Mouse (Mus musculus) brown adipose tissue, adult 24 weeks (tissue): ENCODE results near the gene Sp110. TPM values are rescaled to one million over a fixed set of nuclear protein-coding genes. Genes with fewer than 3 reads are reported as not detected.
"Not testable (repeated sequence)": the region's sequence is repeated elsewhere in the genome, so short reads cannot be mapped to it uniquely, and the experiment has no call there.

ENCODE experiments used
- H3K27ac ChIP-seq: fragments of 200-500 bp; replicated peaks from 2 replicates; pipeline ENCODE4 v1.5.1; 2012; ENCODE audit warnings: low read depth, mild to moderate bottlenecking, low read length
- H3K4me1 ChIP-seq: fragments of 200-500 bp; 2 replicates; pipeline ENCODE4 v1.6.1; 2012; ENCODE audit warnings: low read length, mixed read lengths; ENCODE audit not compliant: control insufficient read depth, insufficient read depth, insufficient read length
- H3K4me3 ChIP-seq: fragments of 200-500 bp; 2 replicates; pipeline ENCODE4 v1.5.1; 2012; ENCODE audit warnings: low read depth, mild to moderate bottlenecking, low read length, moderate library complexity; ENCODE audit not compliant: insufficient read depth
- polyA plus RNA-seq: library from polyadenylated mRNA; stranded (reverse); fragments of >200 nt; gene quantifications from 2 replicates; pipeline ENCODE4 v1.2.4, GENCODE M21; 2012; ENCODE audit not compliant: missing spikeins, insufficient read depth, insufficient read length

Sp110 gene
- polyA plus RNA-seq, 1 experiment = 2.4 TPM

DNA sequence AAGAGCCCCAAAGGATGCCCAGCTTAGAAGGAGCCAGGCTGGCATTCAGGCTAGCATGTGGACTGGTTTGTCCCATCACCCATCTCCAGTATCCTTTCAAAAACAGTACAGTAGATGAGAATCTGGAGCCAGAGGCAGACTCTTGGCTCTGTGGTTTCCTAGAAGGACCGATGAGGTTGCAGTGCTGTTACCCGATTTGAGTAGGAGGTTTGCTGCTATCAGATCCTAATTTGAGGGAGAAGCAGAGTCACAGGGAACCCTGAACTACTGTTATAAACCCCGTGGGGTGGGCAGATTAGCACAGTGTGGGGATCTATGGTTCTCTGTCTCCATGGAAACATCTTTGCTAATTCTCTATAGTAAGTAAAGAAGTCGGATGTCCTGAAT, 18.5 kb downstream of the Sp110 start:
- not testable (repeated sequence) for H3K4me3 ChIP-seq, H3K4me1 ChIP-seq, H3K27ac ChIP-seq

DNA sequence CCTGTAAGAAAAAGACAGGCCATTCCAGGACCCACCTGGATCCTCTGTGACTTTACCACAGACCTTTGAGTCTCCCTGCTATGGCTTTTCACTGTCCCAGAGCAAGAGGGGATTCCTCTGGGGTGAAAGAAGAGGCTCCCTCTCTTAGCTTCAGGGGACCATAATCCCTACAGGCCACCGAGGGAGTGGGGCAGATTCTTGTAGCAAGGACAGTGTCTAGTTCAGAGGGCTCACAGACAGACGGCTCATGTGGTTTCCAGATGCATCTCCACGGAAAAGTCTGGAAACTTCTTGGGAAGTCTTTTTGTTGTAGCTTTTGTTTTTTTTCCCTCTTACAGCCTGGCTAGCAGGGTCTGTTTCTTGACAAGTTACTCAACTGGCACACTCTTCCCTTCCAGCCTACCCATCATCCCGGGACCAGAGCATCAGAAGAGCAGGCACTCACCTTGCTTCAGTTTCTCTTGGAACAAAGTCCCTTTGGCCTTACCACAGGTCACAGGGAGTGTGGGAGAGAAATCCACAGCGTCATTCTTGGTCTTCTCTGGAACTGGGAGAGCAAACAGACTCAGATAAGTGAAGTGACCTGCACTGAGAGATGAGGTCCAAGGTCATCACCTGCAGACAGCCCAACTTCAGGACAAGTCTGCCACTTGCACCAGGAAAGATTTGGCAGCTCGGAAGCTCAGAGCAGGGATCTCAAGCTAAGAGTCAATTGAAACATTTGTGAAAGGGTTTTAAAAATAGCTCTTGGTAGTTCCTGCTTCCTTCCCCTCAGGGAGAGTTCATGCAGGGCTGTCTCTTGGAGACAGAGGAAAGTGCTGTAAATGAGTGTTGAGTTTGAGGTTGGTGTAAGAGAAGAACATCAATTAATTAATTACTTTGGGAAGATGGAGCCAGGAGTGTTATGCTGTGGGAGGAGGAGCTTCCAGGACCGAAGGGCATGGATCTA, 19.1 kb downstream of the Sp110 start:
- not testable (repeated sequence) for H3K4me3 ChIP-seq, H3K4me1 ChIP-seq
- 0 out of 2 replicates have a peak overlapping the region, but pooled peaks have one; percentile 2 for H3K27ac ChIP-seq

DNA sequence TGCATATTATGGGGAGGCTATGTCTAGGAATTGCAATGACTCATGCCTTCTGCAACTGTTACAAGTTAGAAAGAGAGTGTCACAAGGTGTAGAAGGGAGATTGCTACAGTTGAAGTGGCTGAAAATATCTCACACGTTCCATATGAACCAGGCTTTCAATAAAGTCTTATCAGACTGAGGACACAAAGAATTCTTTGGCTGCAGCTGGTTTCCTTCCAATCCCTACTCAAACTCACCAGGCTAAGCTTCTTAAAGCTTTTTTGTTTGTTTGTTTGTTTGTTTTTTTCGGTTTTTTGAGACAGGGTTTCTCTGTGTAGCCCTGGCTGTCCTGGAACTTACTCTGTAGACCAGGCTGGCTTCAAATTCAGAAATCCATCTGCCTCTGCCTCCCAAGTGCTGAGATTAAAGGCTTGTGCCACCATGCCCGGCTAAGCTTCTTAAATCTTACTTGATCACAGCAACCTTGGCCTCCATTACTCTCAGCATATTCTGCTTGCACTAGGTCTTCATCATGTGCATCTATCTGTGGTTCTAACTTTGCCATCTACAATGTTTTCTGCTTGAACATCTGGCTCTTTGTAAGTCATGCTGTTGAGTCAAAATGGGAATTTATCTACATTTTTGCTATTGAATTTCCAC, 20.1 kb downstream of the Sp110 start:
- H3K4me3 ChIP-seq, H3K4me1 ChIP-seq, H3K27ac ChIP-seq: not testable (repeated sequence)

DNA sequence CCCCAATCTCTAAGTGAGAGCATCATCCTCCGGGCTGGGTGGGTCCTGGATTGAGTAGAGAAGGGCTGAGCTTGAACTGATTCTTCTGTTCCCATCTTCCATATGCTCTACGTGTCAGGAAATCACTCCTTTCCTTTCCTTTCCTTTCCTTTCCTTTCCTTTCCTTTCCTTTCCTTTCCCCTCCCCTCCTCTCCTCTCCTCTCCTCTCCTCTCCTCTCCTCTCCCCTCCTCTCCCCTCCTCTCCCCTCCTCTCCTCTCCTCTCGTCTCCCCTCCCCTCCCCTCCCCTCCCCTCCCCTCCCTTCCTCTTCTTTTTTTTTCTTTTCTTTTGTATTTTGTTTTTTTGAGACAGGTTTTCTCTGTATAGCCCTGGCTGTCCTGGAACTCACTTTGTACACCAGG, 23.2 kb downstream of the Sp110 start, which contains the start of gene G530012D18Rik:
TSS of gene G530012D18Rik (plus strand) at position 301 of the 400 bp plus-strand sequence.
- H3K4me3 ChIP-seq, H3K4me1 ChIP-seq, H3K27ac ChIP-seq: not testable (repeated sequence)

DNA sequence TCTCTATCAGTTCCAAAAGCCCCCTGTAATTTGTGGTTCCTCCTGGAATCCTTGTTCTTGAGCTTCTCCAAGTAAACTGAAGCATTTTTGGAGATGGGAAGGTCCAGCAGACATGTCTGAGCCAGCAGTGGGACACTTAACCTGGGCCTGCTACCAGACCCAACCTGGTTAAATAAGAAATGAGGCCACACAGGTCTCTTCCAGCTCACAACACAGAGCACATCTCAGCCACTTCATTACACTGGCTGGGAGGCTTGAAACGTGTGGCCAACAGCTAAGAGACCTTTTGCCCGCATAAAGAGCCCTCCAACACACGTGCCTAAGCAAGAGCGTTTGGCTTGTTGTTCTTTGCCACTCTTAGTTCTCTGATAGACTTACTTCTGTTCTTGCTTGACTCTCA, 25.1 kb downstream of the Sp110 start:
- H3K4me3 ChIP-seq, H3K27ac ChIP-seq, H3K4me1 ChIP-seq: not testable (repeated sequence)

DNA sequence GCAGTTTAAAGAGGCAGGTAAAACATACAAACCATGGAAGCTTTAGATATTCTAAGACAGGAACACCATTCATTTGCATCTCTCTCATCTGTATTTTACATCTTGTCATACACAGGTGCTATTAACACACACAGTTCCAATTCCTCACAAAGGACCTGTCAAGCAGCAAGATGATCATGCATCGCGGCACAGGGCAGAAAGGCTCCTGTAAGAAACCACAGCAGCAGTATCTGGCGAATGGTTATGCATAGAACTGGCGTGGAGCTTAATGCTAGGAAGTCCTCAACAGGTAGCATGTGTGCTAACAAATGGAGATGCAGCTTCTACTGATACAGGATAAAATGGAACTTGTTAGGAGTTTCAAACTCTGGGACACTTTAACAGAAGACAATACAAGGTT, 43.4 kb downstream of the Sp110 start:
- not testable (repeated sequence) for H3K4me3 ChIP-seq, H3K4me1 ChIP-seq, H3K27ac ChIP-seq

DNA sequence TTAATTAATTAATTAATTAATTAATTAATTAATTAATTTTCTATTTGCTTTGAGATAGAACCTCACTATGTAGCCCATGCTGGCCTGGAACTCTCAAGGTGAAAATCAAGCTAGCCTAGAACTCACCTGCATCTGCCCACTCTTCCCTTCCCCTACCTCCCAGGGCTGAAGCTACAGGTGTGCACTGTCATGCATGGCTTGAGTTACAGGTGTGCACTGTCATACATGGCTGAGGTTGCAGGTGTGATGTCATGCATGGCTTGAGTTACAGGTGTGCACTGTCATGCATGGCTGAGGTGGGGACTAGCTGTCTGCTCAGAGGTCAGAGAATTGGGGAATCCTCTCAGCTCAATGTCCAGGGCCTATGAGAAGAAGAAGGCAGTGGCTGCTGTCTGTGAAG, 52.2 kb downstream of the Sp110 start:
- not testable (repeated sequence) for H3K27ac ChIP-seq, H3K4me1 ChIP-seq, H3K4me3 ChIP-seq

DNA sequence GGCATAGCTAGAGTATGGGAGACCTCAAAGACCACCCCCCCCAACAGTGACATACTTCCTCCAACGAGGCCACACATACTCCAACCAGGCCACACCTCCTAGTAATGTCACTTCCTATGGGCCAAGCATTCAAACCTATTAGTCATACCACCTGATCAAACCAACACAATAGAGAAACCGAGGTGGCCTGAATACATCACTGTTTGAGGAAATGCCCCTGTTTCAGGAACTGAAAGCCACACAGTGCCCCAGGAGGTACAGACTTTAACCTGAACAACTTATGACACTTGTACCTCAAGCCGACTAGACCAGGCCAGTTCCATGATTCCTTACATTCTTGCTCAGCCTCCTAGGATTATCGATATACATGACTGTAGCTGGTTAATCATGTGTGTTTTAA, 54.8 kb downstream of the Sp110 start:
- H3K4me1 ChIP-seq, H3K27ac ChIP-seq, H3K4me3 ChIP-seq: not testable (repeated sequence)

DNA sequence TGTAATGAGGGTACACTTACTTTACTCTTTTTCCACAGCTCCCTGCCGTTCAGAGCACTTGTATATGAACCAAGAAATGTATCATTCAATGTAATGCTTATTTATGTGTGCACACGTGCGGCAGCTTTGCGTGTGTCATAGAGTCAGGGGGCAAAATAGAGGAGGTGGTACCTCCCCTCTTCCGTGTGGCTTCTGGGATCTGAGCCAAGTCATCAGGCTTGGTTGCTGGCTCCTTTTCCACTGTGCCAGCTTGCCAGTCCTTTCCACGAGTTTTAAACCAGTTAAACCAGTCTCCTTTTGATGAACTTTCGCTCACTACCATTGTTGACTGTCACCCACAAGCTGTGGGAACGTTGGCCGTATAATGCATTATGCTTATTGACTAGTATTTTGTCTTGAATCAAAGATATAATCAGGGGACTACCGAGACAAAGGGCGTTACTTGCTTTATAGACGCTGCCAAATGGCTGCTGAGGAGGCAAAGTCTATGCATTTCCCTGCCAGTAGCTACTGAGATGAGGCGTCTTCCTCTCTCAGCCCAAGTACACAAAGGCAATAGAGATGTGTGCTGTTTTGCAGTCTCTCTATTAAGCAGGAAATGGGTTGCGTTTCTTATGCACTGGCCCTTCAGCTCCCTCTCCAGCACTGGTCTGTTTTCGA, 70.0 kb downstream of the Sp110 start:
- H3K27ac ChIP-seq, H3K4me3 ChIP-seq, H3K4me1 ChIP-seq: not testable (repeated sequence)

Other genes starting within 250 kb of the Sp110 start
- gene G530012D18Rik, start 23.1 kb downstream of the Sp110 start, polyA plus RNA-seq = not detected in 2 replicates
- gene Sp140, start 1.6 kb upstream of the Sp110 start, polyA plus RNA-seq = 4.0 and 5.1 TPM in 2 replicates
- 15.4 and 21.5 TPM in 2 replicates for gene Sp100, start 51.2 kb upstream of the Sp110 start, polyA plus RNA-seq
- gene A630001G21Rik, start 179.8 kb upstream of the Sp110 start, polyA plus RNA-seq = 3.3 TPM in 1 of 2 replicates, not detected in the other
- 68.7 and 78.3 TPM in 2 replicates for gene Cab39, start 194.6 kb upstream of the Sp110 start, polyA plus RNA-seq